Mouse (Mus musculus): ENCODE measurements around the gene Fgfr2. TPM values are rescaled to one million over a fixed set of nuclear protein-coding genes. Genes with fewer than 3 reads are reported as not detected.

Fgfr2 gene
- total RNA-seq, 1 experiment: 37.5 TPM

- H3K9me3 ChIP-seq (ENCODE audit: control insufficient read depth, insufficient read depth, low read depth, low read length): no peaks in the 10 kb centered on the region
- H3K4me1 ChIP-seq (ENCODE audit: control insufficient read depth in 2 of 2, insufficient read depth in 2 of 2, low read length in 2 of 2, poor library complexity in 1 of 2): no peaks in the 10 kb centered on the region
- H3K9ac ChIP-seq (ENCODE audit: insufficient read depth, low read depth, low read length, poor library complexity, severe bottlenecking): no peak overlapping the region
- H3K4me3 ChIP-seq (ENCODE audit: insufficient read depth in 1 of 2, low read depth in 1 of 2, low read length in 2 of 2, poor library complexity in 1 of 2, severe bottlenecking in 1 of 2): no peak overlapping the region
- H3K27ac ChIP-seq (ENCODE audit: insufficient read depth, low read depth, low read length, poor library complexity, severe bottlenecking): no peak overlapping the region
- no peak for DNase-seq (ENCODE audit: low read depth, low spot score)
- in situ Hi-C loops (cut with MboI; ENCODE audit: low sequenced_read_pairs in 2 of 2, unreplicated experiment in 2 of 2): no loop called here
- no peaks in the 10 kb centered on the region for H3K36me3 ChIP-seq (ENCODE audit: control insufficient read depth, insufficient read depth, low read length, poor library complexity, severe bottlenecking)
- TF ChIP-seq CHD2 (IDR thresholded peaks at IDR 0.05; ENCODE audit: low read depth, low read length) (no peak), HCFC1 (IDR thresholded peaks at IDR 0.05; ENCODE audit: borderline replicate concordance, insufficient read depth, low read length) (no peak), MAFK (IDR thresholded peaks at IDR 0.05; ENCODE audit: insufficient read depth, low read depth, low read length) (no peak), ZNF384 (IDR thresholded peaks at IDR 0.05; ENCODE audit: low read depth, low read length) (no peak), ZC3H11A (IDR thresholded peaks at IDR 0.05; ENCODE audit: borderline replicate concordance, low read depth, low read length) (no peak)
These were observed 693.8 kb downstream of the Fgfr2 start for GRCm38 (mm10) chr7:132429324-132429723.

- Histone ChIP-seq H3K27ac (ENCODE audit: insufficient read depth, low read depth, low read length, poor library complexity, severe bottlenecking) (no peak overlapping the region), H3K4me3 (ENCODE audit: insufficient read depth in 1 of 2, low read depth in 1 of 2, low read length in 2 of 2, poor library complexity in 1 of 2, severe bottlenecking in 1 of 2) (no peak overlapping the region), H3K36me3 (ENCODE audit: control insufficient read depth, insufficient read depth, low read length, poor library complexity, severe bottlenecking) (no peaks in the 10 kb centered on the region), H3K9me3 (ENCODE audit: control insufficient read depth, insufficient read depth, low read depth, low read length) (no peaks in the 10 kb centered on the region), H3K4me1 (ENCODE audit: control insufficient read depth in 2 of 2, insufficient read depth in 2 of 2, low read length in 2 of 2, poor library complexity in 1 of 2) (no peaks in the 10 kb centered on the region), H3K9ac (ENCODE audit: insufficient read depth, low read depth, low read length, poor library complexity, severe bottlenecking) (no peak overlapping the region)
- TF ChIP-seq MAFK (IDR thresholded peaks at IDR 0.05; ENCODE audit: insufficient read depth, low read depth, low read length) (no peak), ZC3H11A (IDR thresholded peaks at IDR 0.05; ENCODE audit: borderline replicate concordance, low read depth, low read length) (no peak), HCFC1 (IDR thresholded peaks at IDR 0.05; ENCODE audit: borderline replicate concordance, insufficient read depth, low read length) (no peak), CHD2 (IDR thresholded peaks at IDR 0.05; ENCODE audit: low read depth, low read length) (no peak)
- in situ Hi-C loops (cut with MboI; ENCODE audit: low sequenced_read_pairs in 2 of 2, unreplicated experiment in 2 of 2): no loop called here
- no peak for DNase-seq (ENCODE audit: low read depth, low spot score)
These were observed 694.8 kb downstream of the Fgfr2 start for GRCm38 (mm10) chr7:132428308-132428707.

GRCm38 (mm10) chr7:132426069-132426468, 697.1 kb downstream of the Fgfr2 start:
- Histone ChIP-seq H3K36me3 (ENCODE audit: control insufficient read depth, insufficient read depth, low read length, poor library complexity, severe bottlenecking) (no peaks in the 10 kb centered on the region), H3K27ac (ENCODE audit: insufficient read depth, low read depth, low read length, poor library complexity, severe bottlenecking) (no peak overlapping the region), H3K9ac (ENCODE audit: insufficient read depth, low read depth, low read length, poor library complexity, severe bottlenecking) (no peak overlapping the region), H3K4me1 (ENCODE audit: control insufficient read depth in 2 of 2, insufficient read depth in 2 of 2, low read length in 2 of 2, poor library complexity in 1 of 2) (no peaks in the 10 kb centered on the region), H3K4me3 (ENCODE audit: insufficient read depth in 1 of 2, low read depth in 1 of 2, low read length in 2 of 2, poor library complexity in 1 of 2, severe bottlenecking in 1 of 2) (no peak overlapping the region), H3K9me3 (ENCODE audit: control insufficient read depth, insufficient read depth, low read depth, low read length) (no peaks in the 10 kb centered on the region)
- no peak for DNase-seq (ENCODE audit: low read depth, low spot score)
- in situ Hi-C loops (cut with MboI; ENCODE audit: low sequenced_read_pairs in 2 of 2, unreplicated experiment in 2 of 2): no loop called here
- TF ChIP-seq MAFK (IDR thresholded peaks at IDR 0.05; ENCODE audit: insufficient read depth, low read depth, low read length): no peak
- TF ChIP-seq CHD2 (IDR thresholded peaks at IDR 0.05; ENCODE audit: low read depth, low read length): no peak
- TF ChIP-seq ZNF384 (IDR thresholded peaks at IDR 0.05; ENCODE audit: low read depth, low read length): no peak
- no peak for TF ChIP-seq ZC3H11A (IDR thresholded peaks at IDR 0.05; ENCODE audit: borderline replicate concordance, low read depth, low read length)
- TF ChIP-seq HCFC1 (IDR thresholded peaks at IDR 0.05; ENCODE audit: borderline replicate concordance, insufficient read depth, low read length): no peak

GRCm38 (mm10) chr7:132425364-132425999, 697.7 kb downstream of the Fgfr2 start:
- H3K27ac ChIP-seq (ENCODE audit: insufficient read depth, low read depth, low read length, poor library complexity, severe bottlenecking): no peak overlapping the region
- no peak for TF ChIP-seq MAFK (IDR thresholded peaks at IDR 0.05; ENCODE audit: insufficient read depth, low read depth, low read length)
- no peak for TF ChIP-seq CHD2 (IDR thresholded peaks at IDR 0.05; ENCODE audit: low read depth, low read length)
- TF ChIP-seq ZNF384 (IDR thresholded peaks at IDR 0.05; ENCODE audit: low read depth, low read length): no peak
- no peak for TF ChIP-seq HCFC1 (IDR thresholded peaks at IDR 0.05; ENCODE audit: borderline replicate concordance, insufficient read depth, low read length)
- TF ChIP-seq ZC3H11A (IDR thresholded peaks at IDR 0.05; ENCODE audit: borderline replicate concordance, low read depth, low read length): no peak
- no peak for DNase-seq (ENCODE audit: low read depth, low spot score)
- H3K9me3 ChIP-seq (ENCODE audit: control insufficient read depth, insufficient read depth, low read depth, low read length): no peaks in the 10 kb centered on the region
- H3K36me3 ChIP-seq (ENCODE audit: control insufficient read depth, insufficient read depth, low read length, poor library complexity, severe bottlenecking): no peaks in the 10 kb centered on the region
- no peak overlapping the region for H3K9ac ChIP-seq (ENCODE audit: insufficient read depth, low read depth, low read length, poor library complexity, severe bottlenecking)
- H3K4me3 ChIP-seq (ENCODE audit: insufficient read depth in 1 of 2, low read depth in 1 of 2, low read length in 2 of 2, poor library complexity in 1 of 2, severe bottlenecking in 1 of 2): no peak overlapping the region
- in situ Hi-C loops (cut with MboI; ENCODE audit: low sequenced_read_pairs in 2 of 2, unreplicated experiment in 2 of 2): no loop called here
- H3K4me1 ChIP-seq (ENCODE audit: control insufficient read depth in 2 of 2, insufficient read depth in 2 of 2, low read length in 2 of 2, poor library complexity in 1 of 2): no peaks in the 10 kb centered on the region
